8 mouse cellular contexts compared by ENCODE assay signal in the genomic region with DNA sequence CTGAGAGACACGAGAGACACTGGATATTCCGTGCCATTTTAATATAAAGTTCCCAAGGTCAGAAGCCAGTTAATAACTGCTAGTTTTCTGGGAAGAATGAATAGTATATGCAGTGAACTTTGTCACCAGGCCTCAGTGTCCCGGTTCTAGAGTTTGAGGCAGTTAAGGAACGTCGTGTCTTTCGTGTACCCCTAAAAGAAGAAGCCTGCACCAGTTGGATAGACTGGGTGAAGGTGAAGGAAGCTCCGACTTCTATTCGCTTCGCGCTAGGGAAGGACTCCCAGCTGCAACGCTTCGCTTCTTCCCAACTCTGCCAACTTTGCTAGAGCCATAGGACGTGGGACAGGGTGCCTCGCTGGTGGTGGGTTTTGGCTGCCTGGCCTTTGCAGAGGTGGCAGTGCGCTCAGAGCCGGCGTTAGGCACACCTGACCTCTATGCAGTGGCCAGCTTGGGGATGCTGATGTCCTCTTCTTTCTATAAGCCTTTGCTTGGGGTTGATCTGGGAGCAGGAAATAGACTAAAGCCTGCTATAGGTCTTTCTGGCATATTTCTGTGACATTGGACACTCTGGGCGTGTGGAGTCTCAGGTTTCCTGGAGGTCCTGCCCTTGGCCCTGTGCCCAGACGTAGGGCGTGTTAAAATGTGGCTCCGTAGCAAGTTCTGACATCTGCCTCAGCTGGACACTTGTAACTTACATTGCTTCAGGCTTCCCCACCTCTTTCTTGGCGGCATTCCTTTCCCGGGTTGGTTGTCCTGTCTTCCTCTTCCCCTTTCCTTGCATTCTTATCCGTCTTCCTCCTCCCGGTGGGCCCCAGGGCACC. TPM values are rescaled to one million over a fixed set of nuclear protein-coding genes. Genes with fewer than 3 reads are reported as not detected.
DNase-seq lines count a peak whose midpoint lies in the region; ATAC-seq and TF ChIP-seq lines count a peak whose summit lies in the region.

No protein-coding gene starts in this region.

- H3K27ac ChIP-seq in forebrain, embryonic 15.5 days (replicated peaks), result no peak overlapping the region
- H3K27ac ChIP-seq in liver, embryonic 14.5 days, result peak overlapping the region; percentile 87
- no peak overlapping the region for H3K27ac ChIP-seq in neural tube, embryonic 13.5 days (replicated peaks)

- no peaks in the 10 kb centered on the region for H3K36me3 ChIP-seq in forebrain, embryonic 15.5 days
- H3K36me3 ChIP-seq in liver, embryonic 14.5 days (replicated peaks; ENCODE audit: control insufficient read depth, insufficient read depth, low read depth), result no peaks in the 10 kb centered on the region
- H3K36me3 ChIP-seq in neural tube, embryonic 13.5 days, result no peaks in the 10 kb centered on the region

- peaks cover 34% of the 10 kb centered on the region for H3K4me1 ChIP-seq in forebrain, embryonic 15.5 days
- peaks cover 12 to 20% of the 10 kb centered on the region in 2 experiments for H3K4me1 ChIP-seq in liver, embryonic 14.5 days (replicated peaks; ENCODE audit: control insufficient read depth in 2 of 2, insufficient read depth in 2 of 2, low read length in 1 of 2)
- H3K4me1 ChIP-seq in neural tube, embryonic 13.5 days (replicated peaks), result peaks cover 49% of the 10 kb centered on the region

- DNase-seq in cerebellum, adult 11-12 months, result peak; percentile 51
- DNase-seq in cerebellum, adult 11 months, result no peak
- DNase-seq in c-Kit-negative CD71-positive TER-119-positive erythroid progenitor cells, embryonic 14.5 days (ENCODE audit: low read depth, low spot score), result peak; percentile 54
- DNase-seq in induced T-regulatory cell, adult 2 months (ENCODE audit: low read depth), result peak; percentile 54
- DNase-seq in liver, embryonic 14.5 days (ENCODE audit: low read depth in 3 of 3, low spot score in 3 of 3), result peak; percentile 51 to 69 (median 61)
- peak; percentile 34 for DNase-seq in urinary bladder, adult 2 months (ENCODE audit: low spot score)

- 4% methylated on average over 25 of the region's 25 CpGs for WGBS in forebrain, embryonic 15.5 days
- 7% methylated on average over 25 of the region's 25 CpGs for WGBS in liver, embryonic 14.5 days (ENCODE audit: insufficient replicate concordance)
- WGBS in neural tube, embryonic 13.5 days, result 9% methylated on average over 25 of the region's 25 CpGs

- no peak for ATAC-seq in forebrain, embryonic 15.5 days (replicated peaks)
- peak; percentile 29 for ATAC-seq in liver, embryonic 14.5 days (ENCODE audit: insufficient read depth)
- no peak for ATAC-seq in neural tube, embryonic 13.5 days (ENCODE audit: low read depth)

- TF ChIP-seq CTCF in liver, embryonic 14.5 days (IDR thresholded peaks at IDR 0.05; ENCODE audit: low read depth), result no peak

- peak overlapping the region; percentile 79 for H3K4me2 ChIP-seq in forebrain, embryonic 15.5 days (replicated peaks)
- peak overlapping the region; percentile 88 for H3K4me2 ChIP-seq in liver, embryonic 14.5 days (ENCODE audit: low read depth)
- peak overlapping the region; percentile 100 for H3K4me2 ChIP-seq in neural tube, embryonic 13.5 days

- no peaks in the 10 kb centered on the region for H3K9me3 ChIP-seq in forebrain, embryonic 15.5 days
- no peaks in the 10 kb centered on the region for H3K9me3 ChIP-seq in liver, embryonic 14.5 days (ENCODE audit: control insufficient read depth, low read length)
- no peaks in the 10 kb centered on the region for H3K9me3 ChIP-seq in neural tube, embryonic 13.5 days

- peak overlapping the region; percentile 81 for H3K4me3 ChIP-seq in forebrain, embryonic 15.5 days
- H3K4me3 ChIP-seq in liver, embryonic 14.5 days (ENCODE audit: insufficient read depth in 1 of 2, low read depth in 2 of 2, low read length in 2 of 2), result peak overlapping the region; percentile 85 to 96
- H3K4me3 ChIP-seq in neural tube, embryonic 13.5 days, result peak overlapping the region; percentile 87

- peak overlapping the region; percentile 83 for H3K9ac ChIP-seq in forebrain, embryonic 15.5 days (replicated peaks)
- H3K9ac ChIP-seq in liver, embryonic 14.5 days (replicated peaks), result peak overlapping the region; percentile 96
- H3K9ac ChIP-seq in neural tube, embryonic 13.5 days, result peak overlapping the region; percentile 92

- H3K27me3 ChIP-seq in forebrain, embryonic 15.5 days, result no peaks in the 10 kb centered on the region
- no peaks in the 10 kb centered on the region for H3K27me3 ChIP-seq in liver, embryonic 14.5 days (ENCODE audit: control insufficient read depth, insufficient read depth, low read length)
- H3K27me3 ChIP-seq in neural tube, embryonic 13.5 days, result no peaks in the 10 kb centered on the region

- TF ChIP-seq EP300 in liver, embryonic 14.5 days (IDR thresholded peaks at IDR 0.05; ENCODE audit: low read depth), result no peak

RNA-seq across cellular contexts. Expression of gene Ppm1l, which starts 1.7 kb away (rescaled TPM):
- polyA plus RNA-seq in forebrain, embryonic 15.5 days (2015; fragmentation: Nextera tagmentation; extraction: Ambion mirVana), result 26.2 and 27.7 TPM in 2 replicates
- polyA plus RNA-seq in liver, embryonic 14.5 days (2012; rRNA removed), result 1.9 and 2.4 TPM in 2 replicates
- polyA plus RNA-seq in liver, embryonic 14.5 days (2014; fragmentation: Nextera tagmentation; extraction: Ambion mirVana), result 3.7 and 5.6 TPM in 2 replicates
- polyA plus RNA-seq in neural tube, embryonic 13.5 days (2015; fragmentation: Nextera tagmentation; extraction: Ambion mirVana), result 22.1 and 24.9 TPM in 2 replicates
- 6.7 and 10.3 TPM in 2 replicates for polyA plus RNA-seq in urinary bladder, adult 2 months (2012; rRNA removed)
